ENCODE assay signal across 19 mouse cellular contexts in genomic region chr3:105648889-105649567, GRCm38 (mm10). TPM values are rescaled to one million over a fixed set of nuclear protein-coding genes. Genes with fewer than 3 reads are reported as not detected.
A peak's percentile ranks its signal among the peaks of the same experiment; 100 is the strongest.
DNase-seq lines count a peak whose midpoint lies in the region; ATAC-seq and TF ChIP-seq lines count a peak whose summit lies in the region.
"Had no signal": no experiment of that assay in that cellular context is flagged by ENCODE, and none has a peak within 500 bp of the region (broad histone marks: within the 10 kb centered on the region; RNA-seq: fewer than 3 reads in every experiment).

No protein-coding gene starts in this region.

- ATAC-seq in hindbrain, embryonic 15.5 days (ENCODE audit: low FRiP score, low read depth): peak; percentile 52; the same call in 1 of the 2 replicates
- no peak for ATAC-seq in hindbrain, embryonic 11.5 days (ENCODE audit: low FRiP score)
- peak; percentile 39; the same call in 1 of the 2 replicates for ATAC-seq in common myeloid progenitor, adult 5-6 weeks (replicated peaks; ENCODE audit: low read depth, poor library complexity, severe bottlenecking)
- ATAC-seq in midbrain, embryonic 16.5 days: peak; percentile 65

- no peak overlapping the region for H3K4me2 ChIP-seq in hindbrain, embryonic 15.5 days
- no peak overlapping the region for H3K4me2 ChIP-seq in hindbrain, embryonic 11.5 days (replicated peaks; ENCODE audit: low read depth, low read length)
- no peak overlapping the region for H3K4me2 ChIP-seq in midbrain, embryonic 16.5 days (ENCODE audit: low read length)
- H3K4me2 ChIP-seq: lung, embryonic 15.5 days; neural tube, embryonic 12.5 days had no signal

- no peak for TF ChIP-seq CTCF in MEL (IDR thresholded peaks at IDR 0.05 in 2 of 3, conservative IDR thresholded peaks at IDR 0.05 in 1 of 3; ENCODE audit: control insufficient read depth in 1 of 3, insufficient read depth in 1 of 3, low read depth in 2 of 3, low read length in 3 of 3, poor library complexity in 1 of 3, severe bottlenecking in 1 of 3)

- no peak overlapping the region for H3K9ac ChIP-seq in hindbrain, embryonic 15.5 days
- H3K9ac ChIP-seq in hindbrain, embryonic 11.5 days (ENCODE audit: low read depth, low read length): no peak overlapping the region
- H3K9ac ChIP-seq in MEL (ENCODE audit: control insufficient read depth, low read depth, low read length, poor library complexity, severe bottlenecking): no peak overlapping the region
- no peak overlapping the region for H3K9ac ChIP-seq in midbrain, embryonic 16.5 days (ENCODE audit: low read depth, low read length)
- H3K9ac ChIP-seq: liver, embryonic 14.5 days; lung, embryonic 15.5 days; neural tube, embryonic 12.5 days had no signal

- no peak overlapping the region for H3K27ac ChIP-seq in hindbrain, embryonic 15.5 days (replicated peaks)
- H3K27ac ChIP-seq in hindbrain, embryonic 11.5 days (ENCODE audit: low read depth, low read length): no peak overlapping the region
- H3K27ac ChIP-seq in MEL (ENCODE audit: control insufficient read depth, low read depth, low read length): no peak overlapping the region
- no peak overlapping the region for H3K27ac ChIP-seq in midbrain, embryonic 16.5 days (ENCODE audit: low read length)
- H3K27ac ChIP-seq: forebrain, embryonic 10.5 days; kidney, postnatal 0 days; liver, embryonic 14.5 days; lung, embryonic 15.5 days; neural tube, embryonic 12.5 days had no signal

- no peaks in the 10 kb centered on the region for H3K4me1 ChIP-seq in hindbrain, embryonic 15.5 days (replicated peaks)
- H3K4me1 ChIP-seq in hindbrain, embryonic 11.5 days (replicated peaks; ENCODE audit: control insufficient read depth, insufficient read depth, low read length): no peaks in the 10 kb centered on the region
- no peaks in the 10 kb centered on the region for H3K4me1 ChIP-seq in MEL (ENCODE audit: control insufficient read depth in 1 of 2, insufficient read depth in 2 of 2, low read length in 2 of 2)
- H3K4me1 ChIP-seq in midbrain, embryonic 16.5 days (ENCODE audit: control insufficient read depth, insufficient read depth, low read length): no peaks in the 10 kb centered on the region
- H3K4me1 ChIP-seq: forebrain, embryonic 10.5 days; lung, embryonic 15.5 days; neural tube, embryonic 12.5 days had no signal

- 81% methylated on average over 8 of the region's 8 CpGs for WGBS in hindbrain, embryonic 15.5 days
- 83% methylated on average over 8 of the region's 8 CpGs for WGBS in hindbrain, embryonic 11.5 days
- 65% methylated on average over 8 of the region's 8 CpGs for WGBS in midbrain, embryonic 16.5 days

- TF ChIP-seq RAD21 in MEL (IDR thresholded peaks at IDR 0.05; ENCODE audit: low read depth, low read length): no peak

- TF ChIP-seq POLR2A in MEL (IDR thresholded peaks at IDR 0.05; ENCODE audit: control insufficient read depth in 1 of 2, insufficient read depth in 1 of 2, low read depth in 1 of 2, low read length in 2 of 2, poor library complexity in 1 of 2): no peak

- no peaks in the 10 kb centered on the region for H3K27me3 ChIP-seq in hindbrain, embryonic 15.5 days
- H3K27me3 ChIP-seq in hindbrain, embryonic 11.5 days (ENCODE audit: control insufficient read depth, insufficient read depth, low read length): no peaks in the 10 kb centered on the region
- H3K27me3 ChIP-seq in MEL (ENCODE audit: control insufficient read depth in 1 of 2, insufficient read depth in 2 of 2, low read length in 2 of 2): peaks cover 0 to 2% of the 10 kb centered on the region in 2 experiments; a peak in 2 of 4 replicates
- H3K27me3 ChIP-seq in midbrain, embryonic 16.5 days (ENCODE audit: control insufficient read depth, insufficient read depth, low read depth, low read length): no peaks in the 10 kb centered on the region
- H3K27me3 ChIP-seq: lung, embryonic 15.5 days; neural tube, embryonic 12.5 days had no signal

- H3K79me2 ChIP-seq in MEL (ENCODE audit: control insufficient read depth, insufficient read depth, low read length, poor library complexity): no peaks in the 10 kb centered on the region

- H3K36me3 ChIP-seq in hindbrain, embryonic 15.5 days: no peaks in the 10 kb centered on the region
- H3K36me3 ChIP-seq in hindbrain, embryonic 11.5 days (ENCODE audit: control insufficient read depth, insufficient read depth, low read length): no peaks in the 10 kb centered on the region
- H3K36me3 ChIP-seq in MEL (ENCODE audit: control insufficient read depth in 1 of 2, insufficient read depth in 2 of 2, low read length in 2 of 2): no peaks in the 10 kb centered on the region
- no peaks in the 10 kb centered on the region for H3K36me3 ChIP-seq in midbrain, embryonic 16.5 days (ENCODE audit: control insufficient read depth, insufficient read depth, low read length)
- H3K36me3 ChIP-seq: forebrain, embryonic 10.5 days; lung, embryonic 15.5 days; neural tube, embryonic 12.5 days had no signal

- H3K9me3 ChIP-seq in hindbrain, embryonic 15.5 days: no peaks in the 10 kb centered on the region
- no peaks in the 10 kb centered on the region for H3K9me3 ChIP-seq in hindbrain, embryonic 11.5 days (ENCODE audit: control insufficient read depth, low read length)
- no peaks in the 10 kb centered on the region for H3K9me3 ChIP-seq in MEL (replicated peaks; ENCODE audit: insufficient read depth, low read length)
- no peaks in the 10 kb centered on the region for H3K9me3 ChIP-seq in midbrain, embryonic 16.5 days (replicated peaks; ENCODE audit: control insufficient read depth, low read length, poor library complexity, severe bottlenecking)
- H3K9me3 ChIP-seq: forebrain, embryonic 10.5 days; lung, embryonic 15.5 days; neural tube, embryonic 12.5 days had no signal

- H3K4me3 ChIP-seq in hindbrain, embryonic 15.5 days: no peak overlapping the region
- no peak overlapping the region for H3K4me3 ChIP-seq in hindbrain, embryonic 11.5 days (ENCODE audit: low read depth, low read length)
- H3K4me3 ChIP-seq in MEL (ENCODE audit: control insufficient read depth in 1 of 2, insufficient read depth in 1 of 2, low read depth in 2 of 2, low read length in 2 of 2): no peak overlapping the region
- no peak overlapping the region for H3K4me3 ChIP-seq in midbrain, embryonic 16.5 days (ENCODE audit: low read depth, low read length)
- H3K4me3 ChIP-seq: forebrain, embryonic 10.5 days; lung, embryonic 15.5 days; neural tube, embryonic 12.5 days had no signal

- no peak for DNase-seq in hindbrain, embryonic 11.5 days (ENCODE audit: low spot score)
- peak; percentile 18 for DNase-seq in MEL (ENCODE audit: low read depth, low spot score)
- DNase-seq in urinary bladder, postnatal 25 days (ENCODE audit: low spot score): no peak
- no peak for DNase-seq in spleen, adult 12 weeks (ENCODE audit: low spot score)
- DNase-seq: adrenal gland, adult 8-10 months; cerebellum, postnatal 10 days; gastrocnemius, postnatal 36 days; kidney, adult 18-20 months; layer of hippocampus, postnatal 36 days; lung, postnatal 4 days had no signal

- no peak for TF ChIP-seq EP300 in MEL (IDR thresholded peaks at IDR 0.05; ENCODE audit: low read depth in 1 of 2, low read length in 2 of 2)

TF ChIP-seq in MEL, 35 proteins besides CTCF, POLR2A, EP300 and RAD21:
- no peak for TF ChIP-seq MYB (IDR thresholded peaks at IDR 0.05; ENCODE audit: low read depth, low read length)
- TF ChIP-seq HCFC1 (IDR thresholded peaks at IDR 0.05; ENCODE audit: low read depth, low read length): no peak
- no peak for TF ChIP-seq USF2 (IDR thresholded peaks at IDR 0.05; ENCODE audit: borderline replicate concordance in 1 of 2, insufficient read depth in 1 of 2, low read depth in 1 of 2, low read length in 2 of 2)

RNA-seq across cellular contexts. Expression of gene Ddx20, which starts 38.3 kb away (rescaled TPM):
- 23.0 and 23.8 TPM in 2 replicates for polyA plus RNA-seq in hindbrain, embryonic 15.5 days (2015; fragmentation: Nextera tagmentation; extraction: Ambion mirVana)
- polyA plus RNA-seq in hindbrain, embryonic 11.5 days (2014; fragmentation: Nextera tagmentation; extraction: Ambion mirVana): 40.7 and 45.6 TPM in 2 replicates
- 37.3 and 38.0 TPM in 2 replicates for total RNA-seq in MEL (2012; rRNA removed)
- polyA plus RNA-seq in MEL (2012; ENCODE audit: insufficient read depth in 1 of 2, insufficient read length in 2 of 2, low read depth in 1 of 2, low replicate concordance in 2 of 2, missing spikeins in 1 of 2): 10 to 100 TPM; 31.6 to 66.8 TPM
- 42.8 and 61.7 TPM in 2 replicates for total RNA-seq in common myeloid progenitor, adult 5-6 weeks (2017)
- polyA plus RNA-seq in midbrain, embryonic 16.5 days (2015; fragmentation: Nextera tagmentation; extraction: Ambion mirVana): 24.6 and 27.1 TPM in 2 replicates

RNA-seq across cellular contexts. Expression of gene Inka2, which starts 55.4 kb away (rescaled TPM):
- polyA plus RNA-seq in hindbrain, embryonic 15.5 days (2015; fragmentation: Nextera tagmentation; extraction: Ambion mirVana): 11.6 and 11.8 TPM in 2 replicates
- polyA plus RNA-seq in hindbrain, embryonic 11.5 days (2014; fragmentation: Nextera tagmentation; extraction: Ambion mirVana): 1.2 and 1.3 TPM in 2 replicates
- total RNA-seq in MEL (2012; rRNA removed): 0.20 and 0.39 TPM in 2 replicates
- polyA plus RNA-seq in MEL (2012; ENCODE audit: insufficient read depth in 1 of 2, insufficient read length in 2 of 2, low read depth in 1 of 2, low replicate concordance in 2 of 2, missing spikeins in 1 of 2): under 1 TPM in 1 of 2 experiments, not detected in 1; 0.61 TPM
- 0.55 TPM in 1 of 2 replicates, not detected in the other for total RNA-seq in common myeloid progenitor, adult 5-6 weeks (2017)
- 5.5 and 7.0 TPM in 2 replicates for polyA plus RNA-seq in midbrain, embryonic 16.5 days (2015; fragmentation: Nextera tagmentation; extraction: Ambion mirVana)
- total RNA-seq: monocyte, adult 5-6 weeks had no signal
